Mouse (Mus musculus): ENCODE measurements at regions not wholly inside any gene's neighbourhood (a gene's known extent, or its start where the extent isn't known, plus 50 kb on each side); places are given as distances from the start of the nearest gene placed in this dataset.

GRCm38 (mm10) chr3:41182036-41182899 is 99.4 kb upstream of the Pgrmc2 start:
- peak; percentile 69 for DNase-seq (ENCODE audit: low read depth, low spot score)

- no peak for DNase-seq (ENCODE audit: low read depth, low spot score)
Measured at GRCm38 (mm10) chr3:41181438-41181837, 98.6 kb upstream of the Pgrmc2 start.

- DNase-seq (ENCODE audit: low read depth, low spot score): no peak
Measured at GRCm38 (mm10) chr3:41180911-41181310, 98.1 kb upstream of the Pgrmc2 start.

- no peak for DNase-seq (ENCODE audit: low read depth, low spot score)
Measured at GRCm38 (mm10) chr3:41179037-41179880, 96.4 kb upstream of the Pgrmc2 start.

- no peak for DNase-seq (ENCODE audit: low read depth, low spot score)
Measured at GRCm38 (mm10) chr3:41177124-41177523, 94.3 kb upstream of the Pgrmc2 start.

GRCm38 (mm10) chr3:41175356-41175755 is 92.5 kb upstream of the Pgrmc2 start:
- DNase-seq (ENCODE audit: low read depth, low spot score): no peak

- DNase-seq (ENCODE audit: low read depth, low spot score): peak; percentile 25
Measured at GRCm38 (mm10) chr3:41173561-41173960, 90.7 kb upstream of the Pgrmc2 start.

- DNase-seq (ENCODE audit: low read depth, low spot score): no peak
Measured at GRCm38 (mm10) chr3:41172306-41173215, 89.7 kb upstream of the Pgrmc2 start.

GRCm38 (mm10) chr3:41171772-41172171 is 88.9 kb upstream of the Pgrmc2 start:
- no peak for DNase-seq (ENCODE audit: low read depth, low spot score)

- DNase-seq (ENCODE audit: low read depth, low spot score): no peak
Measured at GRCm38 (mm10) chr3:41171310-41171709, 88.5 kb upstream of the Pgrmc2 start.

- no peak for DNase-seq (ENCODE audit: low read depth, low spot score)
Measured at GRCm38 (mm10) chr3:41170566-41170965, 87.7 kb upstream of the Pgrmc2 start.

GRCm38 (mm10) chr3:41169430-41169829 is 86.6 kb upstream of the Pgrmc2 start:
- no peak for DNase-seq (ENCODE audit: low read depth, low spot score)

- DNase-seq (ENCODE audit: low read depth, low spot score): peak; percentile 58
Measured at GRCm38 (mm10) chr3:41168181-41168967, 85.5 kb upstream of the Pgrmc2 start.

- DNase-seq (ENCODE audit: low read depth, low spot score): no peak
Measured at GRCm38 (mm10) chr3:41167476-41167875, 84.6 kb upstream of the Pgrmc2 start.

GRCm38 (mm10) chr3:41164736-41165135 is 81.9 kb upstream of the Pgrmc2 start:
- no peak for DNase-seq (ENCODE audit: low read depth, low spot score)

- no peak for DNase-seq (ENCODE audit: low read depth, low spot score)
Measured at GRCm38 (mm10) chr3:41163767-41164166, 80.9 kb upstream of the Pgrmc2 start.

GRCm38 (mm10) chr3:41162514-41162913 is 79.7 kb upstream of the Pgrmc2 start:
- DNase-seq (ENCODE audit: low read depth, low spot score): no peak

GRCm38 (mm10) chr3:41160648-41161047 is 77.8 kb upstream of the Pgrmc2 start:
- DNase-seq (ENCODE audit: low read depth, low spot score): no peak

- DNase-seq (ENCODE audit: low read depth, low spot score): no peak
Measured at GRCm38 (mm10) chr3:41158314-41158973, 75.6 kb upstream of the Pgrmc2 start.

- no peak for DNase-seq (ENCODE audit: low read depth, low spot score)
Measured at GRCm38 (mm10) chr3:41157428-41157827, 74.6 kb upstream of the Pgrmc2 start.
